Mouse (Mus musculus) thymus, adult 2 months (tissue): ENCODE data around the gene Smarcd3.

ENCODE experiments used
- CTCF ChIP-seq: fragments of 200-500 bp; IDR thresholded peaks from 2 replicates; pipeline ENCODE4 v1.5.1; 2012; ENCODE audit warnings: mild to moderate bottlenecking, control low read depth, low read length, moderate library complexity, borderline replicate concordance; ENCODE audit not compliant: control insufficient read depth, poor library complexity, insufficient read depth; ENCODE audit errors: extremely low read depth
- POLR2A ChIP-seq: fragments of 200-500 bp; IDR thresholded peaks from 2 replicates; pipeline ENCODE4 v1.6.1; 2012; ENCODE audit warnings: mild to moderate bottlenecking, low read length, control low read depth, moderate library complexity; ENCODE audit not compliant: control insufficient read depth, poor library complexity, insufficient read depth; ENCODE audit errors: extremely low read depth

GRCm38 (mm10) chr5:24639081-24639480 is 14.9 kb upstream of the Smarcd3 start:
- TF ChIP-seq POLR2A (no peak), CTCF (no peak)
